Mouse (Mus musculus) thymus, adult 2 months (tissue): ENCODE data around the gene Lcn12.

Experiments
- CTCF ChIP-seq: fragments of 200-500 bp; IDR thresholded peaks from 2 replicates; pipeline ENCODE4 v1.5.1; 2012; ENCODE audit warnings: mild to moderate bottlenecking, control low read depth, low read length, moderate library complexity, borderline replicate concordance; ENCODE audit not compliant: control insufficient read depth, poor library complexity, insufficient read depth; ENCODE audit errors: extremely low read depth
- POLR2A ChIP-seq: fragments of 200-500 bp; IDR thresholded peaks from 2 replicates; pipeline ENCODE4 v1.6.1; 2012; ENCODE audit warnings: mild to moderate bottlenecking, low read length, control low read depth, moderate library complexity; ENCODE audit not compliant: control insufficient read depth, poor library complexity, insufficient read depth; ENCODE audit errors: extremely low read depth

GRCm38 (mm10) chr2:25484901-25485647, 8.6 kb downstream of the Lcn12 start:
- TF ChIP-seq CTCF (no peak), POLR2A (no peak)
